Mouse (Mus musculus) Patski (cell line): ENCODE measurements at regions not wholly inside any gene's neighbourhood (a gene's known extent, or its start where the extent isn't known, plus 50 kb on each side); places are given as distances from the start of the nearest gene placed in this dataset.

Experiments used
- ATAC-seq: fragments of 100-300 bp; one replicate; pipeline ENCODE4 v1.8.0; 2021
- CTCF ChIA-PET: fragments of 350-600 bp; sonication (Branson Sonifier 250); formaldehyde crosslinking; loops from one replicate; lab custom pipeline; 2022; ENCODE audit warnings: inconsistent platforms; lab: Charles Lee
- POLR2A ChIA-PET: fragments of 350-600 bp; sonication (Branson Sonifier 250); formaldehyde crosslinking; loops from one replicate; lab custom pipeline; 2022; ENCODE audit warnings: antibody characterized with exemption, inconsistent platforms; lab: Charles Lee
- DNase-seq: peaks from one replicate; pipeline ENCODE4 v3.0.0-alpha.2; 2011; ENCODE audit warnings: low read depth, low spot score
- H3K27me3 ChIP-seq: fragments of 371-371 bp; one replicate; pipeline ENCODE4 v1.5.1; 2021
- CTCF ChIP-seq: fragments of 100-300 bp; IDR thresholded peaks from one replicate; pipeline ENCODE4 v1.5.1; 2021
- in situ Hi-C: fragments of 300-500 bp; cut with MboI; formaldehyde crosslinking; loops from 3 replicates; pipeline ENCODE4 v1.11.1; 2018; ENCODE audit warnings: low pct_unique_long_range_greater_than_20kb, mixed read lengths

- ATAC-seq (no peak), DNase-seq (no peak)
- TF ChIP-seq CTCF, result no peak
- H3K27me3 ChIP-seq, result no peaks in the 10 kb centered on the region
- ChIA-PET CTCF (interaction anchor here (0.6 to 1.8 kb wide), 4 partner anchors 9 to 198 kb away, joined by 3 to 5 read pairs (median 4); no protein-coding TSS in a partner anchor), POLR2A (interaction anchor here (0.5 to 0.6 kb wide), 2 partner anchors 107 to 123 kb away, joined by 3 read pairs; no protein-coding TSS in a partner anchor)
- in situ Hi-C loops, result no loop called here
These were observed 335.1 kb downstream of the Foxo1 start for GRCm38 (mm10) chr3:52603244-52603704.

- in situ Hi-C loops, result no loop called here
- CTCF ChIA-PET, result interaction anchor here (1.0 to 1.7 kb wide), 4 partner anchors 10 to 92 kb away, joined by 3 to 5 read pairs (median 4); no protein-coding TSS in a partner anchor
These were observed 333.0 kb downstream of the Foxo1 start for GRCm38 (mm10) chr3:52601011-52601745.

GRCm38 (mm10) chr3:52600581-52600980 lies 332.4 kb downstream of the Foxo1 start:
- DNase-seq (no peak), ATAC-seq (no peak)
- H3K27me3 ChIP-seq, result no peaks in the 10 kb centered on the region
- in situ Hi-C loops, result no loop called here
- no peak for TF ChIP-seq CTCF
- CTCF ChIA-PET, result interaction anchor here (1.1 to 1.3 kb wide), 3 partner anchors 10 to 21 kb away, joined by 3 to 5 read pairs (median 3); no protein-coding TSS in a partner anchor
- POLR2A ChIA-PET, result no interaction called here

More at GRCm38 (mm10) chr3:52601011-52601745, 333.0 kb downstream of the Foxo1 start:
- POLR2A ChIA-PET, result no interaction called here
- no peak for TF ChIP-seq CTCF
- ATAC-seq (no peak), DNase-seq (no peak)
- no peaks in the 10 kb centered on the region for H3K27me3 ChIP-seq

- POLR2A ChIA-PET, result no interaction called here
- TF ChIP-seq CTCF, result no peak
- DNase-seq (no peak), ATAC-seq (no peak)
- H3K27me3 ChIP-seq, result no peaks in the 10 kb centered on the region
- CTCF ChIA-PET, result interaction anchor here (1.1 to 1.3 kb wide), 3 partner anchors 10 to 22 kb away, joined by 3 to 5 read pairs (median 3); no protein-coding TSS in a partner anchor
- in situ Hi-C loops, result no loop called here
These were observed 332.0 kb downstream of the Foxo1 start for GRCm38 (mm10) chr3:52600146-52600545.

GRCm38 (mm10) chr3:52586418-52586817 lies 318.3 kb downstream of the Foxo1 start:
- POLR2A ChIA-PET, result interaction anchor here (0.8 kb wide), 1 partner anchor 21 kb away, joined by 3 read pairs; no protein-coding TSS in a partner anchor

GRCm38 (mm10) chr3:52579917-52580316 lies 311.8 kb downstream of the Foxo1 start:
- ChIA-PET CTCF (interaction anchor here (0.7 to 1.9 kb wide), 7 partner anchors 9 to 55 kb away, joined by 3 to 5 read pairs (median 3); no protein-coding TSS in a partner anchor), POLR2A (no interaction called here)
- no peak for TF ChIP-seq CTCF
- in situ Hi-C loops, result loop anchor here (5.0 kb wide), 1 partner anchor 313 kb away; the partner anchor contains the start of gene Foxo1
- no peak for DNase-seq
- no peaks in the 10 kb centered on the region for H3K27me3 ChIP-seq
- no peak for ATAC-seq

More at GRCm38 (mm10) chr3:52586418-52586817, 318.3 kb downstream of the Foxo1 start:
- in situ Hi-C loops, result no loop called here
- no peak for TF ChIP-seq CTCF
- DNase-seq (no peak), ATAC-seq (no peak)
- CTCF ChIA-PET, result no interaction called here
- no peaks in the 10 kb centered on the region for H3K27me3 ChIP-seq

- ChIA-PET CTCF (interaction anchor here (1.0 to 1.9 kb wide), 6 partner anchors 9 to 139 kb away, joined by 3 to 5 read pairs (median 3); no protein-coding TSS in a partner anchor), POLR2A (no interaction called here)
- no peak for ATAC-seq
- in situ Hi-C loops, result loop anchor here (5.0 kb wide), 1 partner anchor 312 kb away; the partner anchor contains the start of gene Foxo1
- DNase-seq, result no peak
- TF ChIP-seq CTCF, result no peak
- H3K27me3 ChIP-seq, result no peaks in the 10 kb centered on the region
These were observed 311.0 kb downstream of the Foxo1 start for GRCm38 (mm10) chr3:52579096-52579495.

- ChIA-PET POLR2A (interaction anchor here (0.6 to 0.7 kb wide), 2 partner anchors 113 to 166 kb away, joined by 3 to 5 read pairs; no protein-coding TSS in a partner anchor), CTCF (interaction anchor here (1.0 to 1.8 kb wide), 3 partner anchors 14 to 379 kb away, joined by 3 to 4 read pairs (median 3); no protein-coding TSS in a partner anchor)
- TF ChIP-seq CTCF, result no peak
- no peaks in the 10 kb centered on the region for H3K27me3 ChIP-seq
- peak; percentile 87 for DNase-seq
- in situ Hi-C loops, result loop anchor here (5.0 kb wide), 1 partner anchor 309 kb away; the partner anchor contains the start of gene Foxo1
- peak; percentile 88 for ATAC-seq
These were observed 308.6 kb downstream of the Foxo1 start for GRCm38 (mm10) chr3:52576703-52577244.

GRCm38 (mm10) chr3:52575237-52575798 lies 307.2 kb downstream of the Foxo1 start:
- POLR2A ChIA-PET, result interaction anchor here (1.2 kb wide), 1 partner anchor 10 kb away, joined by 3 read pairs; no protein-coding TSS in a partner anchor
- ATAC-seq (no peak), DNase-seq (no peak)
- no peaks in the 10 kb centered on the region for H3K27me3 ChIP-seq
- no peak for TF ChIP-seq CTCF
- in situ Hi-C loops, result loop anchor here (5.0 kb wide), 1 partner anchor 308 kb away; the partner anchor contains the start of gene Foxo1
- CTCF ChIA-PET, result interaction anchor here (1.2 kb wide), 1 partner anchor 10 kb away, joined by 6 read pairs; no protein-coding TSS in a partner anchor
